Mouse (Mus musculus): ENCODE results near the gene Pms2.

Gene Pms2

DNA sequence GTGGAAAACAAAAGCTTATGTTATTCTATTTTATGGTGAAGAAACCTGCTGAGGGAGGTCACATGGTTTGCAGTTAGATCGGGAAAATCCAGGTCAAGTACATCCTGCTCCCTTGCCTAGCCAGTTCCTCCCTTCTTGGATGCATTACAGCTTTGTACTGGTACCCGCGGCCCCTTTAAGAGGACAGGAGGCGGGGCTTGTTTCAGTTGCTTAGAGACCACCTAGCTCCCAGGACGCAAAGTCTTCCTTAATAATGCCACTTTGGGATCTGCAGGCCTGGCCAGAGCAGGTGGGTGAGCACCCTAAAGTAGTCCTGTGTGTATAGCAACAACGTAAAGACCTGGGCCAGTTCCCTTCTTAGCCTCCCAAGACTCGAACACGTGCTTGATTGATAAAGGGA lies 23.1 kb downstream of the Pms2 start, which contains the start of gene Rsph10b:
Gene Rsph10b, plus strand, starts transcription at position 205 of the 400 bp plus-strand sequence.
- WGBS: 22% methylated on average over 8 of the region's 8 CpGs

DNA sequence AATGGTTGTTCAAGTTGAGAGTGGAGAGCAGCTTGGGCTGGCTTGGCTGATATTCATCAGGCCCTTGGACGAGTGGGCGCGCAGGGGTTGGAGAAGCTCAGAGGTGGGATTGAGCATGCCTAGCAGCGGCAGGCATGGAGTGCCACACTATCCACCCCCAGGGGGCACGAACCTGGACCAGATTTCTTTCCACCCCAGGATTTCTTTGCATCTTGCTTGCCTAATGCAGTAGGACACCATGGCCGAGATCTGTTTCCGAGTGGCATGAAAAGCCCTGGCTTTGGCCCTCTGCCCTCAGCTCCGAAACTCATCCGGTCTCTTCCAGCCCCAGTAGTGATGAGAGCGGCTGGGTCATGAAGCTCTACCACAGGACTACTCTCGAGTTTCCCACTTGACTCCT lies 23.6 kb downstream of the Pms2 start:
- 80% methylated on average over 11 of the region's 11 CpGs for WGBS

DNA sequence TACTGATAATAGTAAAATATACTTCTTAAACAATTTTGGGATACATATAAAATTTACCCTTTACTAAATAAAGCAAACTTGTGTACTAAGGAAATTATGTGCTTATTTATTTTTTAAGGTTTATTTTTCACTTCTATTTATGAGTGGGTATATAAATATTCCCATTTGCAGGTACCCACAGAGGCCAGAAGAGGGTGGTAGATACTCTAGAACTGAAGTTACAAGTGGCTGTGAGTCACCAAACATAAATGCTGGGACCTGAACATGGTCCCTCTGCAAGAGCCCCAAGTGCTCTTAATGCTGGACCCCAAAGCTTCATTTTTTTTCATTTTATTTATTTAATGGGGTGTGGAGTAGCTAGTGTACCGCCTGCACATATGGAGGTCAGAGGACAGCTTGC lies 24.1 kb downstream of the Pms2 start:
- WGBS: 91% methylated on average over 1 of the region's 1 CpGs

- 82% methylated on average over 9 of the region's 9 CpGs for WGBS
These were observed 26.4 kb downstream of the Pms2 start for GRCm38 (mm10) chr5:143936156-143936555.

DNA sequence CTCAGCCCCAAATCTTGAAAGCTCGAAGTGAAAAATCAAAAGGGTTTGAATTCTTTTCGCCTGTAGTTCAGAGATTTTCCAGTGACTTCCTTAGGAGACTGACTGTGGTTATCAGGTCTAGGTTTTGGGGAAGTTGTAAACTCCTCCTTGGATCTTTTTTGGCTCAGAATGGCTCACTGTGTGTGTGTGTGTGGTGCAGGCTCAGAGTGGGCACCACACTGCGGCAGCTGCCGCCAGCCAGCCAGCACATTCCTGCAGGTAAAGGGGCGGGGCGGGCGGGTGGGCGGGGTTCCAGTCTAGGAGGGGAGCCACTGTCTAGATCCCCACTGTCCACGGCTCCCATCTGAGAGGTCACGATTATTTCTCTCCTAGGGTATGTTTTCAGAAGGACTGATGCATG lies 31.8 kb downstream of the Pms2 start:
- 19% methylated on average over 10 of the region's 10 CpGs for WGBS

DNA sequence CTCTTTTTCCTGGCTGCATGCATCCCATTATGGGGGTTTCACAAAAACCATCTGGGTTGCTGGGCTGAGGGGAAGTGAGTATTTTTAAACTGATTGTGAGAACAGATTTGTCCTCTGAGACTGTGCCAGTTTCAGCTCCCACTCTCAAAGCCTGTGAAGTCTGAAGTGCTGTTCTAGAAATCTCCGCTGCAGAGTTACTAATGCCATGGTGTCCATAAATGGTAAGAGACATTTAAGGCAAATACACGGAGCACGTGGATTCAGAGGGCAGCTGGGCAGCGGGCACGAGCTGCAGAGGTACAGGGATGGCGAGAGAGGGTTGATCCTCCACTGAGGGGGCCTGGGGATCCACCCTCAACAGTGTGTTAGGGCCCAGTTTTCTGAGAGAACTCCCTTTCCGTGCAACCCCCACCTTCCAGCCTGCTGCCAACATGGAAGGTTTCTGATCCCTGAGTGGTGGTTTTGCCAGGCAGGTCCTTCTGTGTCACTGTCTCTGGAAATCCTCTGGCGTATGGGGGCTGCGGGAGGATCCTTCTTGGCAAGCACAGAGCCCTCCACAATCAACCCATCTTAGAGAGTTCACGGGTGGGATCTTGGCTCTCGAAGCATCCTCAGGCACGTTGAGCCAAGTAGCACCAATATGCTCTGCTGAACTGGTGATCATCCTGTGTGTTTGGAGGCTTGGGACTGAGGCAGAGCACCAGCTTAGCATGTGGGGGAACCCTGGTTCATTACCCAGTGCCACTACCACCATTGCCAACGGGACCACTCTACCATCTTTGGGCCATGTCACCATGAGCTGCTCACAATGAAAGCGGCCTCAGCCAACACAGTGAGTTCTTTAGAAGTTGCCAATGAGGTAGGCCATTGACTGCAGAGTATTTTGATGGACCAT lies 33.7 kb downstream of the Pms2 start:
- 45% methylated on average over 14 of the region's 14 CpGs for WGBS

DNA sequence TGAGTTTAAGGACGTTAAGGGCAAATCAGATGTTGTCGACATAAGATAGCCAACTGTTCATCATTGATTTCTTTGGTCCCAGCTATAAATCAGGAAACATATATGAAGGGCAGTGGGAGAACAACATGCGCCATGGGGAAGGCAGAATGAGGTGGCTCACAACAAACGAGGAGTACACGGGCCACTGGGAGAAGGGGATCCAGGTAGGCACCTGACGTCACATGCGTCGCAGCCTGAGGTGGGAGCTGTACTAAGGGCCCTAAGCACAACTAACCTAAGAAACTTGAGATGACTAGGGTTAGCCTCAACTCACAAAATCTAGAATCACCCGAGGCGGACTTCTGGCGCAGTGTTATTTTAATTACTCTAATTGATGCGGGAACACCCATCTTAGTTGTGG lies 38.6 kb downstream of the Pms2 start:
- WGBS: 92% methylated on average over 12 of the region's 12 CpGs

DNA sequence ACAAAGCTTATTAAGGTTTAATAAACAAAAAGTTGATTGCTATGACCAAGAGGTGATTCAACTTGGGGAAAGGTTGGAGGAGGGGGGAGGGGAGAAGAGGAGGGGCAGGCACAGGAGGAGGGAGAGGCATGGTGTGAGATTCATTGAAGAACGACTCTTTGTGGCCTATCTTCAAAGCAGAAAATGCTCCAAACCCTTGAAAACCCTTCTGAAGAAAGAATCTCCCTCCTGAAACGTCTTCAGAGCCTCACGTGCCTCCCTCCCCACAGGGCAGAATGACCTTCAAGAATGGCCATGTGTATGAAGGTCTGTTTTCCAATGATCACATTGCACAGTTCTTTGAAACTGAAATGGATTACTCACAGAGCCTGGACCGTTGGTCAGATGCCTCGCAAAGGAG lies 40.3 kb downstream of the Pms2 start:
- 56% methylated on average over 5 of the region's 5 CpGs for WGBS

GRCm38 (mm10) chr5:143957101-143957500 lies 47.3 kb downstream of the Pms2 start:
- 92% methylated on average over 6 of the region's 6 CpGs for WGBS

- WGBS: 92% methylated on average over 11 of the region's 11 CpGs
These were observed 49.8 kb downstream of the Pms2 start for GRCm38 (mm10) chr5:143959551-143959950.

- 86% methylated on average over 8 of the region's 8 CpGs for WGBS
These were observed 51.4 kb downstream of the Pms2 start for GRCm38 (mm10) chr5:143961176-143961575.

GRCm38 (mm10) chr5:143965586-143966345 lies 56.0 kb downstream of the Pms2 start:
- 81% methylated on average over 12 of the region's 12 CpGs for WGBS

- WGBS: 90% methylated on average over 12 of the region's 12 CpGs
These were observed 56.9 kb downstream of the Pms2 start for GRCm38 (mm10) chr5:143966671-143967070.

GRCm38 (mm10) chr5:143972628-143973027 lies 62.9 kb downstream of the Pms2 start:
- 75% methylated on average over 3 of the region's 3 CpGs for WGBS

DNA sequence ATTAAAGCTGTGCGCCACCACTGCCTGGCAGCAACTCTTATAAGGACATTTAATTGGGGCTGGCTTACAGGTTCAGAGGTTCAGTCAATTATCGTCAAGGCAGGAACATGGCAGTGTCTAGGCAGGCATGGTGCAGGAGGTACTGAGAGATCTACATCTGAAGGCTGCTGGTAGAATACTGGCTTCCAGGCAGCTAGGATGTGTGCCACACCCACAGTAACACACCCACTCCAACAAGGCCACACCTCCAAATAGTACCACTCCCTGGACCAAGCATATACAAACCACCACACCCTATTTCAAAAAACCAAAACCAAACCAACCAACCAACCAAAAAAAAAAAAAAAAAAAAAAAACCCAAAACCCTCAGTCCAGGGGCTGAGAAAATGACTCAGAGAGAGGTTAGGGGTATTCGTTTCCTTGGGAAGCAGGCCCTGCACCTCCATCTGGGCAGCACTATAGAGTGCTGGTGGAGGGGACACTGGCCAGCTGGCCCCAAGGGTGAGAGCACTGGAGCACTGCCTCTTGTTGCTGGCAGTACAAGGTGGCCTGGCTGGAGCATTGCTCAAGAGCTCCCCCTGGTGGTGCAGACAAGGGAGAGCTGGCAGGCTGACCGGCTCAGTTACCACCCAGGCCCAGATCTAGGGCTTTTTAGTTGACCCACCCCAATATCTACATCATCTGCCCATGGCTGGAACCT lies 65.3 kb downstream of the Pms2 start:
- WGBS: 48% methylated on average over 4 of the region's 4 CpGs

DNA sequence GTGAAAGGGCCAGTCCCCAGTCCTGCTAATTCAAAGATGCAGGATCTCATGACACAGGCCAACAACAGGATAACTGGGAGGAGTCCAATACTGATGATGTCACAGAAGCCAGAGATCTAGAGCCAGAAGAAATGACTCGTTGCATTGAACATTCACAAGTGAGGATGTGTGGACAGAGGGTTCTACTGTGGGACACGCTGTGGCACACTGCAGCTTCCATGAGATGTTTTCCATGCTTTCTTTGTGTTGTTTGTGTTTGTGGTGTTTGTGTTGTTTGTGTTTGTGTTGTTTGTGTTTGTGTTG lies 65.8 kb downstream of the Pms2 start:
- 31% methylated on average over 2 of the region's 2 CpGs for WGBS

- WGBS: 93% methylated on average over 11 of the region's 11 CpGs
These were observed 66.5 kb downstream of the Pms2 start for GRCm38 (mm10) chr5:143976232-143976631.

DNA sequence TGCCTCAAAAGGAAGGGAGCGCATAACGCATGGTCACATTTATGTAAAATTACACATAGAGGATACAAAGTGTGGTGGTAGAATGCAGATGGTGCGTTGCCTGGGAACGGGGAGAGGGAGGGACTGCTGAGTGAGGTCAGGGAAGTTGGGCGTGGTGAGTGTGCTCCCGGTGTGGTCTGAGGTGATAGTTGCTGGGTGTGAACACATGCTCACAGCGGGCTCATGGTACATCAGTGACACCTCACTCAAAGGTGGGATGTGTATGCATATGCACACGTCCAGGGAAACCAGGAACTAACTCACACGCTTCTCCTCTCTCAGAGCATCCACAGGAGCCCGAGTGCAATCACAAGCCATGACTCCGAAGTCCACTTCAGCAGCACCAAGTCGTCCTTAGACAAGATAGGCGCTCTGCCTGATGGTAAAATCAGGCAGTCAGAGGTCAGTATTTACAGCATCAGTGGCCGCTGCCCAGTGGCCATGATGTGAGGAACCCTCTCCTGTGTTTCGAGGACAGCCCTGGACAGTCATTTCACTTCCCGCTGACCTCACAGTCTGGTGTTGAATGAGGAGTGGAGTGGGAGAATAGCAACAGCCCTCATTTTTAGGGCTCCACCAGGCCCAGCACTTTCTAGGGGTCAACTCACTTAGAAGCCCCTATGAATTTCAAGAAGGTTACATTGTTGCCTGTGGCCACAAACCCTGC lies 67.1 kb downstream of the Pms2 start:
- WGBS: 71% methylated on average over 16 of the region's 16 CpGs

GRCm38 (mm10) chr5:143980858-143981257 lies 71.1 kb downstream of the Pms2 start:
- WGBS: 32% methylated on average over 9 of the region's 9 CpGs

DNA sequence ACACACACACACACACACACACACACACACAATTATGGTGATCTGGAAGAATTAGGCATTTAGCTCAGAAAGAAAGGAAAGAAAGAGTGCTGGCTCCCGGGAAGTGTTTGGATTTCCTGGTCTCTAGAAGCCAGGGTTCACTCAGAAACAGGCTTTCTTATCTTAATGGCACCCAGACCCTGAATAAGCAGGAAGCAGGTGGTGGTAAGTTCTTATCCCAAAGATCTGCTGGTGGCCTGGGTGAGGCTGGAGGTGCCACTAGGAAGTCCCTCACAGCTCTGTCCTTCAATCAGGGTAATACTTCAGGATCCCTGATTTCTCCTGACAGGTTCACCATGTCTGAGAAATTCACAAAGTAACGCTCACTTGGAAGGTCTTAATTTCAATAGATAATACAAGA lies 72.6 kb downstream of the Pms2 start:
- 76% methylated on average over 2 of the region's 2 CpGs for WGBS
